Mouse (Mus musculus): ENCODE measurements around the gene Sp2. TPM values are rescaled to one million over a fixed set of nuclear protein-coding genes. Genes with fewer than 3 reads are reported as not detected.
A peak's percentile ranks its signal among the peaks of the same experiment; 100 is the strongest.

Sp2 gene
- polyA plus RNA-seq, 1 experiment from 2014 or later, result 18.7 TPM

- Histone ChIP-seq H3K36me3 (no peaks in the 10 kb centered on the region), H3K4me1 (peaks cover 15% of the 10 kb centered on the region), H3K4me2 (replicated peaks) (no peak overlapping the region), H3K27ac (no peak overlapping the region), H3K9me3 (no peaks in the 10 kb centered on the region), H3K9ac (no peak overlapping the region), H3K27me3 (no peaks in the 10 kb centered on the region), H3K4me3 (no peak overlapping the region)
- WGBS, result 74% methylated on average over 6 of the region's 6 CpGs
- no peak for ATAC-seq (ENCODE audit: low FRiP score, low read depth)
Observed at GRCm38 (mm10) chr11:96941989-96942590, 40.7 kb downstream of the Sp2 start.

- no peaks in the 10 kb centered on the region for H3K36me3 ChIP-seq
- H3K27me3 ChIP-seq, result no peaks in the 10 kb centered on the region
- no peak overlapping the region for H3K4me3 ChIP-seq
- H3K27ac ChIP-seq, result no peak overlapping the region
- H3K9ac ChIP-seq, result no peak overlapping the region
- ATAC-seq (ENCODE audit: low FRiP score, low read depth), result no peak
- H3K9me3 ChIP-seq, result no peaks in the 10 kb centered on the region
- peaks cover 15% of the 10 kb centered on the region for H3K4me1 ChIP-seq
- WGBS, result 76% methylated on average over 16 of the region's 16 CpGs
- no peak overlapping the region for H3K4me2 ChIP-seq (replicated peaks)
Observed at GRCm38 (mm10) chr11:96940578-96941465, 41.9 kb downstream of the Sp2 start.

GRCm38 (mm10) chr11:96938426-96938800 is 44.3 kb downstream of the Sp2 start:
- Histone ChIP-seq H3K27ac (0 out of 2 replicates have a peak overlapping the region, but pooled peaks have one; percentile 15), H3K9ac (no peak overlapping the region), H3K27me3 (no peaks in the 10 kb centered on the region), H3K4me1 (peaks cover 7% of the 10 kb centered on the region), H3K4me3 (no peak overlapping the region), H3K36me3 (no peaks in the 10 kb centered on the region), H3K9me3 (no peaks in the 10 kb centered on the region), H3K4me2 (replicated peaks) (no peak overlapping the region)
- no peak for ATAC-seq (ENCODE audit: low FRiP score, low read depth)
- WGBS, result 88% methylated on average over 6 of the region's 6 CpGs

GRCm38 (mm10) chr11:96937549-96938425 is 45.0 kb downstream of the Sp2 start:
- 53% methylated on average over 10 of the region's 10 CpGs for WGBS
- no peak overlapping the region for H3K9ac ChIP-seq

DNA sequence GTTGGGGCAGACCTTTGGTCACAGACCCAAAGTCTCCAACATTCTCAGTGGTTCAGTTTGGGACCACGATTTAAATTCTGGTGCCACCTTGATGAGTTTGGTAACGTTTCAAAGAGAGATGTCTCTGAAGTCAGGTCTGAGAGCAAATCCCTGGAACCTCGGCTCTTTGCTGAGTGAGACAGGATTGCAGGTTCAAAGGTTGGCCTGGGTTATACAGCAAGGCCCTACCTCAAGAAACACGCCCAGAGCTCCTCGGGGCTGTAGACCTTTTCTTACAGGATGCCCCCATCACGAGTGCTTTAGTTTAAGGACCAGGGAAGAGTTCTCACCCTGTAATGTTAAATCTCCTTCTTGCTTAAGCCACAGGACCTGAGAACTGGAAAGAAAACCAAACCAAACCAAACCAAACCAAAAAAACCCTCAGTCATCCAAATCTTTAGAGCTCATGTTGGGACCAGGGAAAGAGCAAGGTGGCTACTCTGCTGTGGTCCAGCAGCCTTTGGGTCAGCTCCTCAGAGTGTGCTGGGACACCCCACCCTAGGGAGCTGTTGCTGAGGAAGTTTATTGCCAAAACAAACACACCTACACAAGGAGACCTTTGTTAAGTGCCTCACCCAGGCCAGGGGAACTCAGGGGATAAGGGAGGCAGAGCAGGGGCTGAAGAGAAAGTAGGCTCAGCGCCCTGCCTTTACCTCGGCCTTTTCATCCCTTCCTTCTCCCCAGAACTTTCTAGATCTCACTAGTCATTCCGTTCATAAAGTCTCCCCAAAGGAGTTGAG is 46.7 kb downstream of the Sp2 start:
- H3K36me3 ChIP-seq, result no peaks in the 10 kb centered on the region
- no peaks in the 10 kb centered on the region for H3K9me3 ChIP-seq
- no peak overlapping the region for H3K4me3 ChIP-seq
- no peak overlapping the region for H3K4me2 ChIP-seq (replicated peaks)
- no peak overlapping the region for H3K9ac ChIP-seq
- no peaks in the 10 kb centered on the region for H3K27me3 ChIP-seq
- H3K27ac ChIP-seq, result no peak overlapping the region
- WGBS, result 82% methylated on average over 9 of the region's 9 CpGs
- H3K4me1 ChIP-seq, result peaks cover 11% of the 10 kb centered on the region; the same call in 1 of the 2 replicates
- no peak for ATAC-seq (ENCODE audit: low FRiP score, low read depth)

More at GRCm38 (mm10) chr11:96937549-96938425, 45.0 kb downstream of the Sp2 start:
- no peak overlapping the region for H3K27ac ChIP-seq
- H3K4me3 ChIP-seq, result no peak overlapping the region
- H3K4me1 ChIP-seq, result 0 out of 2 replicates have a peak, but pooled peaks cover 4% of the 10 kb centered on the region
- no peak overlapping the region for H3K4me2 ChIP-seq (replicated peaks)
- no peaks in the 10 kb centered on the region for H3K9me3 ChIP-seq
- no peaks in the 10 kb centered on the region for H3K36me3 ChIP-seq
- H3K27me3 ChIP-seq, result no peaks in the 10 kb centered on the region
- no peak for ATAC-seq (ENCODE audit: low FRiP score, low read depth)

DNA sequence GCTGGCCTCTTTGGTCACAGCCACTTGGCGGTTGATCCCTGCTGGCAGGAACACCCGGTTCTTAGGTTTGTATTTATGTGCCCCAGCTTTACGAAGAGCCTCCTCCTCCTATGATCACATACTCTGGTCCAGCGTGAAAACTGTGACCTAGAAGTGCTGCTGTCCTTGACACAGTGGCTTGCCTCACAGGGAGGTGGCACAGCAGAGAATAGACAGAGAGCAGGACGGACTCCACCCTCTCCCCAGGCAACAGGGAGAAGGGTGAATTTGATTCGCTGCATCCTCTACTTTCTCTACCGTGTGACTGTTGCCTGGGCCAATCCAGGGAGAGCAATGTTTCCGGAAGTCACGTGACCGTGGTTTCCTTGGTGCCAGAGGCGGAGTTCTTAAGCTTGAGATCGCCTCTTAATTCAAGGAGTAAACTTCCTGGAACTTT is 47.8 kb downstream of the Sp2 start:
- no peaks in the 10 kb centered on the region for H3K9me3 ChIP-seq
- peaks cover 11% of the 10 kb centered on the region; the same call in 1 of the 2 replicates for H3K4me1 ChIP-seq
- peak; percentile 48; the same call in 1 of the 2 replicates for ATAC-seq (ENCODE audit: low FRiP score, low read depth)
- H3K36me3 ChIP-seq, result no peaks in the 10 kb centered on the region
- H3K4me2 ChIP-seq (replicated peaks), result peak overlapping the region; percentile 27; the same call in 1 of the 2 replicates
- H3K27ac ChIP-seq, result no peak overlapping the region
- no peak overlapping the region for H3K9ac ChIP-seq
- whole genome bisulfite sequencing, result 21% methylated on average over 12 of the region's 12 CpGs
- peaks cover 2% of the 10 kb centered on the region for H3K27me3 ChIP-seq
- H3K4me3 ChIP-seq, result no peak overlapping the region

GRCm38 (mm10) chr11:96933562-96934276 is 49.0 kb downstream of the Sp2 start:
- Histone ChIP-seq H3K4me3 (no peak overlapping the region), H3K4me2 (replicated peaks) (no peak overlapping the region), H3K36me3 (no peaks in the 10 kb centered on the region), H3K4me1 (peaks cover 22% of the 10 kb centered on the region), H3K9ac (no peak overlapping the region), H3K27me3 (peaks cover 14% of the 10 kb centered on the region), H3K9me3 (no peaks in the 10 kb centered on the region), H3K27ac (no peak overlapping the region)
- 85% methylated on average over 13 of the region's 13 CpGs for WGBS
- ATAC-seq (ENCODE audit: low FRiP score, low read depth), result no peak

GRCm38 (mm10) chr11:96931327-96932062 is 51.3 kb downstream of the Sp2 start:
- Histone ChIP-seq H3K4me2 (replicated peaks) (no peak overlapping the region), H3K27ac (no peak overlapping the region), H3K27me3 (peaks cover 30% of the 10 kb centered on the region), H3K4me3 (no peak overlapping the region), H3K9ac (no peak overlapping the region), H3K9me3 (no peaks in the 10 kb centered on the region), H3K4me1 (peaks cover 23% of the 10 kb centered on the region), H3K36me3 (no peaks in the 10 kb centered on the region)
- no peak for ATAC-seq (ENCODE audit: low FRiP score, low read depth)
- WGBS, result 59% methylated on average over 8 of the region's 8 CpGs

DNA sequence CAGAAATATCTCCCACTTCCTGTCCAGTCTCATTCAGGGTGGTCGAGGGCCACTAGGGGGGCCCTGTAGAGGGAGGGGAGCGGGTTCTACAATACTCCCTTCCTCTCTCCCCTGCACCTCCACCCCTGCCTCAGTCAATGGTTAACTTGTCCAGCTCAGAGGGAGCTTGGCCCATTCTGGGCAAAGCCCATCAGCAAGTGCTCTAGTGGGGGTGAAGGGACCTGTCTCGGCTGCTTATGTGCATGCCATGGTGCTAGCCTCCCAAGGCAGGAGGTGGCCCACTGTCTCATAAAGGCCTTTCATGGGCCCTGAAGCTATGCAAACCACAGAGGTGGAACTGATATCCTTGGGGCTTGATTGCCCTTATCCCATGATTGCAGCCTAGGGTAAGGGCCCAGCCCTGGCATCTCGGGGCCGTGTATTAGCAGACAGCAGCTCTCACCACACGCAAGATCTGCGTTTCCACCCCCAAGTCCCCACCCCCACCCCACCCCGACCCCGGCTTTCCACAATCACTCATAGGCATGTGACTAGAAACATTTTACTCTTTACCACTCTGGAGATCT is 52.9 kb downstream of the Sp2 start:
- H3K4me1 ChIP-seq, result peaks cover 19% of the 10 kb centered on the region
- no peak overlapping the region; the same call in 1 of the 2 replicates for H3K4me2 ChIP-seq (replicated peaks)
- H3K9me3 ChIP-seq, result no peaks in the 10 kb centered on the region
- no peak for ATAC-seq (ENCODE audit: low FRiP score, low read depth)
- H3K36me3 ChIP-seq, result no peaks in the 10 kb centered on the region
- H3K9ac ChIP-seq, result no peak overlapping the region; the same call in 1 of the 2 replicates
- no peak overlapping the region for H3K27ac ChIP-seq
- H3K4me3 ChIP-seq, result no peak overlapping the region
- H3K27me3 ChIP-seq, result peaks cover 30% of the 10 kb centered on the region
- WGBS, result 70% methylated on average over 9 of the region's 9 CpGs
